Mouse (Mus musculus) neural tube, embryonic 10.5 days (tissue): ENCODE results near the gene Bicra.

Experiments used
- DNase-seq: peaks from one replicate; pipeline ENCODE4 v3.0.0-alpha.2; 2017; ENCODE audit warnings: low spot score; ENCODE audit errors: extremely low spot score

The Bicra gene

DNA sequence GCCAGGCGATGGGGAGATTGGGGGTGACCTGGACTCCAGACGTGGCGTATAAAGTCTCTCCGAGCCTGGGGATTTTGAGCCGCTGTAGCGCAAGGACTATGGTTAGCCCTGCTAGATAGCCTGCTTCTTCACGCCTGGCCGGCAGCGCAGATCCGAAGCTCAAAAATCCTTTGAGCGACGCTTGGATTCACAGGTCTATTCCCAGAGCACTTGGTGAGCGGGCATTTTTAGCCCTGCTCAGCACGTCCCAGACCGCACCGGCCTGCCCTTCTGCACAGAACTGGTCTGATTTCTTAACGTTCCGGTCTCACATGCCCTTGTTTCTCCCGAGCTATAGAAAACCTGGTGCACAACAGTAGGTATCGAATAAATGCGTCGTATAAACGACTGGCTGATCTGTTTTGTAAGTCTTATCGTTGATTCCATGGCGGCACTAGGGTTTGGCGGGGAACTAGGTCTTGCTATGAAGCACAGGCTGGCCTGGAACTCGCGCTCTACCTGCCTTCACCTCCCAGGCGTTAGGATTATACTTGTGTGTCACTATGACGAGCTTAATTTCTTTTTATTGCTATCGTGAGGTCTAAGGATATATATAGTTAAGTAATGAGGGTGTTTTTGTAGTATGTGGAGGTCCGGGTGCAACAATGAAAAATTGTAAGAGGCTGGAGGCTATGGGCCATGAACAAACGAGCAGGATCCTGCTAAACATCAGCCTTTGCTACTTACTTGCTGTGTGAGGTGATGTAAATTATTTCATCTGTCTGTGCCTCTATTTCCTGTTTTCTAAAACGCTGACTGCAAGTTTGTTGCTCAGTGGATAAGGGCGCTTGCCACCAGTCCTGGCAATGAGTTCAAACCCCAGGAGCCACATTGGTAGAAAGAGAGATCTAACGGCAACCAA, 1.2 kb upstream of the Bicra start:
- no peak for DNase-seq

DNA sequence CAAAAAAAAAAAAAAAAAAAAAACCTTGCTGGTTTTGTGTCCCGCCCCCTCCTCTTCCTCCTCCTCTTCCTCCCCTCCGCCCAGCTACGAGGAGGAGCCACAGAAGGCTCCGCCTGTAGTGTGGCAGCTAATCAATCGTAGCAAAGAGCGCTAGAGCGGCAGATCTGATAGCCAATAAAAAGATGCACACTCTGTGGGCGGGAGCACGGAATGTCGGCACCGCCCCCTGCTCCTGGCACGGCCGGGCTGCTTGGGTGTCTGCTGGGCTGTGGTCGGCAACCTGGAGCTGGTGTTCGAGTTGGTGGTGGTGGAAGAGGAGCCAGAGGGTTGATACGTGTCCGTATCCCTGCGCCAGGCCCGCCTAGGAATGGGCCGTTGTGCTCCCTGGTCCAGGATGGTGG, 443 bp upstream of the Bicra start:
- DNase-seq = peak; percentile 97

DNA sequence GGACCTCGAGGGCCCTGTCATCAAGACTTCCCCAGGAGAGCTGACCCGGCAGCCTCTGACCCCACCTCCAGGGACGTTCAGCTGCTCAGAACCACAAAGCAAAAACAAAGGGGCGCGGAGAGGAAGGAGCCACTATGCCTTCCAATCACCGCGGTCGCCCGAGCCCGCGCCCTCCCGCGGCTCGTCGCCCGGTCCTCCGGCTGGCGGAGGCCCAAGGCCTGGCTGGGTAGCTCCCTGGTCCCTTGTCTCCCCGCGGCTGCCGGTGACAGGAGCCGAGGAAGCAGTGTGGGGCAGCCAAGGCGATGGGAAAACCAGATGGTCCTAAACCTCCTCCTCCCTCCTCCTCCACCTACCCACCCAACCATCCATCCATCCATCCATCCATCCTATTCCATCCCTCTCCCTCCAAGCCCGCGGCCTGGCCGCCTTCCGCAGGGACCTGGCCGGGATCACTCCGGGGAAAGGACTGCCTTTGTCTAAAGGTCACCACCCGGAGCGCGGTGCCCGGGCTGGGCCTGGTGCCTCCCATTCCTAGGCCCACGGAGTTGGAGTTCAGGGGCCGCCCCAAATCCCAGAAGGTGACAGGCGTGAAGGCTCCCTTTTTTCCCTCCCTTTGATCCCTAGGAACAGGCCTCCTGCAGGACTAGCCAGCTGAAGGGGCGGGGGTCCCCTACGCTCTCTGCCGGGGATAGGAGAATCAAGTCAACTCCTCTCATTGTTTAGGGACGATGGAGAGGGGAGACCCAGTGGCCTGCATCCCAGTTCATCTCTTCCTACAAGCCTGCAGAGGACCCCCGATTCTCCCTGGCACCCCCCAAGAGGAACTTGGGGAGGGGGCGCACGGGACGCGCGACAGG, 1.0 kb downstream of the Bicra start:
- peak; percentile 79 for DNase-seq

DNA sequence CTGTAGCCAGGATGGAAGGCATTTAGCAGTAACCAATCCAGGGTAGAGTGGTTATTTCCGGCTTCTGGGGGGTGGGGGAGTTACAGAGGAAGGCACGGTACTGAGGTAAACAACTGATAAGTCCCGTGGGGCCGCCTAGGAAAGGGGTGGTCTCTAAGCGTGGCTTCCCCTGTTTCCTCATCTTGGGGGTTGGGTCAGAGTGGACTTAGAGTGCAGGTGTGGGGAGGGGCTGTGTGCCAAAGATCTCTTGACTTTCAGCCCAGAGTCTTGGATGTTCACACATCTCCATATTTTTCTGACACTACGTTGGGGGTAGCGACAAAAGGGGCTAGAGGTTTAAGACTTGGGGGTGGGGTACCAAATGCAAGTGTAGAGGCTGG, 1.6 kb downstream of the Bicra start:
- DNase-seq = no peak

DNA sequence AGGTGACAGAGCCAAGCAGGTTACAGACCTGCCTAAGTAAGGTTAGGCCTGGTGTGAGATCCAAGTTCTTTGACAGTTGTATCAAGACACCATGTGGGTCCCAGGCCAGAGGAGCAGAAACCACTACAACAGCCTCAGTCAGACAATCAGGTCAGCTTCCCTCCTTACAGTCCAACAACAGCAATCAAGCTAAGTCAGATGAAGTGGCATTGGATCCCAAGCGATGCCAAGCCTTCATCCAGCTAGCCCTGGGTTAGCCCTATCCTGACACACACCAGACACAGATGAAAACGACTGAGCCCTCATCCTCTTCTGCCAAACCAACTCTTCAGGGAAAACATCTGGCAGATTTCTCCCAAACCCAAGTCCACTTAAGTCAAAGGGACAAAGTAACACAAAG, 2.2 kb downstream of the Bicra start:
- no peak for DNase-seq

DNA sequence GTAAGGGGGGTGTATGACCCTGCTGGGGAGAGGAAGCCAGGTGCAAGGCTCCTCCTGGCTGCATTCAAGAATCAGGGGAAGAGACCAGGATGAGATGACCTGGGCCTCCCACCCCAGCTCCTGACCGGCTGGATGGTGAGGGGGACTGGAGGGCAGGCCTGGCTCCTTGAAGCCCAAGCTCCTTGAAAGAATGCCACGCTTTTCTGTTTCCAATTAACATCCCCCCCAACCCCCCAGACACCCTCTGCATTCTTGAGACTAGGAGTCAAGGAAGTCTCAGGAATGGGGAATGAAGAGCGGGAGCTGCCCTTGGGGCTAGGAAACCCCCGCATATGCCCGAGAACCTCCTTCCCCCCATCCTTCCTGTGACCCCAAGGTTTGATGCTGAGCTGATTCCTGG, 3.2 kb downstream of the Bicra start:
- DNase-seq = peak; percentile 34

DNA sequence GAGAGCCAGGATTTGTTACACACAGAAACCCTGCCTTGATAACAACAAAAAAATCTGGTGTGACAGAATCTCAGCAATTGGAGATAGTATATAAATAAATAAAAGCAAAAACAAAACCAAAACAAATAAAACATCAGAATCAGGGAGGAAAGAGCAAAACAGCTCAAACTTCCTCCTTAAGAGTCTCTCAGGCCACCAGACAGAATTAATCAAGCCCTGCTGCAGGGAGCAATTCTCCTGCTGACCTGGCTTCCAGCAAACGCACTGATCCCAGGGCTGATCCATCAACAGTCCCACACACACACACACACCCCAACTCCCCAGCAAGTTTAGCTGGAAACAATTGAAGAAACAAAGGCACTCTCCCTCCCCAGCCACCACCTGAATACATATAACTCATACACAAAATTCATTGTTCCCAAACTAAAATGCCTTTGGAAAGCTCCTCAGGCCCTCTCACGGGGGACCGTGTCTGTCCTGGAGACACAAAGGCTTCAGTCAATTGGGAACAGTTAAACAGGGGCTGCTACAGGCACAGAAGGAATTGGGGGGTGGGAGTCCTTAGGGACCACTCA, 3.8 kb downstream of the Bicra start:
- DNase-seq = no peak

DNA sequence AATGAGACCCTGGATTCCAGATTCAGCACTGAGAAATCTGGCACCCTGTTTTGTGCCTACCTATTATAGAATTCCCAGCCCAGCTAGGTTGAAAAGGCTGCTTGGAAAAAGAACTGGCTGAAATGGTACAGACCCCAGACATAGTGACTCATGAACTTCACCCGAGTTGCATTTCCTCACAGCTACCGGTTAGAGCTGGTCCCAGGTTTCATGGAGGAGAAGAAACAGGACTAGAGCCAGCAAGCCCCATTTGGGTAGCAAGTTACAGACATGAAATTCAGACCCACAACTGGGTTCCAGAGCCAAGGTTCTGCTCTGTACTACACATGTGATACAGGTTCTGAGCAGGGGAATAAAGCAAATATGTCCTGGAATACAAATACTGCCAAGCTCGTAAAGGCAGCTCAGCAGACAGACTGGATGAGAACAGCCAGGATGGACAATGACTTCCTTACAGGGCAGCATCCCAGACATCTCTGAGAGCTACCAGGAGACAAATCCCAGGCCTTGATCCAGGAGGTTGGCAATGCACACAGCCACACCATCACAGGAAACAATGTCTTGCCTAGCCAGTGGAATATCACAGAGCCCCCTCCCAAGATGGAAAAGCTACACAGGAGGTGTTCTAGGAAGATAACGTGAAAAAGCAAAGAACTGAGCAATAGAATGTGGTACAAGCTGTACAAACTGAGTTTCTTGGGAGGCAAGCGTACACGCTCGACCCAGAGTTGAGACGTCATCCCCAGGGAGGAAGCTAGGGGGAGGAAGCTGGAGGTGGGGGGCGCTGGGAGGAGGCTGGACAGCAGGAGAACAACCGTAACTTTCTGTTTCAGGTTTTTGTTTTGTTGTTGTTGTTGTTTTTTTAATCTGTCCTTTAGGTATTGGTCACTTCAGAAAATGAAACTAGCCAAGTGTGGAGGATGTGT, 4.6 kb downstream of the Bicra start:
- no peak for DNase-seq

DNA sequence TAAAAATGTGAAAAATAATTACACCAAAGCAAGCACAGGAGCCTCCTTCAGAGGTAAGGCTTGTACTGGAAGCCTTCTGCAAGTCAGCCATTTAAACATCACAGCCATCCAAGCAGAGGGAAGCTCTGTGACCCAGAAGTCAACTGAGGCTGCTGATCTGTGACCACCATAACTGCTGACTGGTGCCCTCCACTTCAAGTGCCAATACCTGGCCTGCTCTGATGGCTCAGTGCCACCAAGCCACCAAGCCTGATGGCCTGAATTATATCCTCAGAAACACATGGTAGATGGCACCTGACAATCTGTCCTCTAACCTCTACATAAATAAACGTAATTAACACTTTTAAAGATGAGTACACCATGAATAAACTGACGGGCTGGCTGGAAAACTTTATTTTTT, 6.5 kb downstream of the Bicra start:
- DNase-seq = no peak

DNA sequence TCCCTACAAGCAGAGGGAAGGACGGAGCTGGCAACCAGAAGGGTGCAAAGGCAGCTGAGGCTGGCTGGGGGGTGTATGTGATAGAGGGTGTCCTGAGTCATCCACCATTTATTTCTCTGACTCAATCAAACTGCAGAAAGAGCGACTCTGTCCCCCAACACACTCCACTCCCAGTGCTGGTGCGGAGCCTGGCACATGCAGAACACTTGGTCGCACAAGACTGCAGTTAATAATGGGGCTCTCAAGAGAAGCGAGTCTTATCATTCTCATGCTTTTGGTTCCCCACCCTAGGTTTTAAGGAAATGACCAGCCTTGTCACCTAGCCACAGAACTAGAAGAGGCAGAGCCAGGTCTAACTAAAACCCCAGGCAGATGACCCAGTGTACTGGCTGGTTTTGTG, 8.4 kb downstream of the Bicra start:
- DNase-seq = no peak

DNA sequence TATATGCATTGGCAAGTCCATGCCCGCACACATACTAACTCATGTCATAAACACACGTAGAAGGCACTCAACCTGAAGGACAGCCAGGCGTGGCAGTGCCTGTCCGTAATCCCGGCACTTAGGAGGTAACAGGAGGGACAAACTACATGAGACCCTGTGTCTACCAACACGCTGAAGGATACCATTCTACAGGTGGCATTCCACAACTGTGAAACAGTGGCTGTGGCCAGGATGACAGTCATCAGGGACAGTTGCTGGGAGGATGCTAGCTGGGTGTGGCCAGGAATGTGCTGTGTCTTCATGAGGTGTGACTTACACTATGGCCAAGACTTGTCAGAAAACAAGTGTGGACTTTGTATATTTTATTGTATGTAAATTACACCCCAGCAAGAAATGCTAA, 10.7 kb downstream of the Bicra start:
- no peak for DNase-seq

DNA sequence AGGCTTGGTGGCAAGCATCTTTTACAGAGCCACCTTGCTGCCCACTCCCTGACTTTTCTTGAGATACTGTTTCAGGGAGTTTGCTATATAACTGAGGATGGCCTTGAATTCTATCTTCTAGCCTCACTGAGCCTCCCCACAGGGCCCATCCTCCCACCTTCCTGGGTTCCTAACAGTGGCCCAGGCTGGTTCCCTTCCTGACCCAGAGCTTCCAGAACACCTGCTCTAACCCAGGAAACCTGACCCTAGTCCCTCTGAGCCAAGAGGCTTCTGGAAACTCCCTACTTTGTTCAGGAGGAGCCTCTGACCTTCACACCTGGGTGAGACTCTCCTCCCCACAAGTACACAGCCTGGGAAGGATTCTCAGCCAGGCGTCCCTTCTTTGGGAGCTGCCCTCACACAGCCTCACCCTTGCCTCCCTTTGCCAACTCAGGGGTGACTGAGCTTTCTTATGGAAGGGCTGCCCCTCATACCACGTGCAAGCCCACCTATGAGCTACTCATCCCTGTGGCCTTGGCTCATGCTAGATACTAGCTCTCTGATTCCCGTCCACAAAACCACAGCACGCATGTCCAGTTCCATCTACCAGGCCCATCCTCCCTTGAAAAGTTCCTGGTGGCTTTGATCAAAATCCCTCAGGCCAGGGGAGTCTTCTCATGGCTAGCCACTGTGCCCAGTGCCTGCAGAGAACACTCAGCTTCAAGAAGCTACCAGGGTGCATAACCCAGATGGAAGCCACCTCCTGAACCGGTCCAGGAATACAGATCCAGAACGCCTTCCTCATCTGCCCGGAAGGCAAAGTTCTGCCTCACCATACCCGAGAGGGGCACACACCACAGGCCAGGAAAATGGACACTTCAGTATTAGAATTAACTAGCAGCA, 13.9 kb downstream of the Bicra start:
- DNase-seq = no peak

DNA sequence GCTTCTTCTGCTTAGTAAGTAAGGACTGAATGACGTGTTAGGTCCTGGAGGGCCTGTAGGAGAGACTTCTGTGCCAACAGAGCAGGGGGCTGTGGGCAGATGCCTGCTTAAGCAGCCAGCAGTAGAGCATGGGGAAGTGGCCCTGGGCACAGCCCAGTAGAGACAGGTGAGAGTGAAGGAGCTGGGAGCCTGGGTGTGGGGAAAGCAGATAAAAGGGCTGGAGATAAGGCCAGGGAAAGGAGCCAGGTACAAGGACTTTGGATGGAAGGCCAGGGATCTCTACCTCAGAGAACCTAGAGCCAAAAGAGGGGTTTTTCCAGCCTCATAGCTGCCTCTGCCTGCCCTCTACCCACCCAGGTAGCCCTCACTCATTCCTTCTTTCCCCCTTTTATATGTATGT, 14.7 kb downstream of the Bicra start:
- DNase-seq = no peak

DNA sequence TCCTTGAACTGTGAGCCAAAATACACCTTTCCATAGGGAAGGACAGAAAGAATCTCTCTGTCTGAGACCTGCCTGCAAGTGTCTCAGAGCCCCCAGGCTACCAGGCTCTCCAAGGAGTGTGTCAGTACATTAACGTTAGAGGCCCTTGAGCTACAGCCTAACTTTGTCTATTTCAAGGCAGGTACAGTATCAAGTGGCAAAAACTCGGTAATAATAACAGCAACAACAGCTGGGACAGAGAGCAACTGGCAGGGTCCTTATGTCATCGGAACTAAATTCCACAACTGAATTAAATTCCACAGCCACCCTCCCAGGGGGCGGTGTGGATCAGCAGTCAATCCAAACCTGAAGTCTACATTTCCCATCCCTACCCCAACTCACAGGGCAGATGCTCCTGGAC, 16.6 kb downstream of the Bicra start:
- DNase-seq = no peak

DNA sequence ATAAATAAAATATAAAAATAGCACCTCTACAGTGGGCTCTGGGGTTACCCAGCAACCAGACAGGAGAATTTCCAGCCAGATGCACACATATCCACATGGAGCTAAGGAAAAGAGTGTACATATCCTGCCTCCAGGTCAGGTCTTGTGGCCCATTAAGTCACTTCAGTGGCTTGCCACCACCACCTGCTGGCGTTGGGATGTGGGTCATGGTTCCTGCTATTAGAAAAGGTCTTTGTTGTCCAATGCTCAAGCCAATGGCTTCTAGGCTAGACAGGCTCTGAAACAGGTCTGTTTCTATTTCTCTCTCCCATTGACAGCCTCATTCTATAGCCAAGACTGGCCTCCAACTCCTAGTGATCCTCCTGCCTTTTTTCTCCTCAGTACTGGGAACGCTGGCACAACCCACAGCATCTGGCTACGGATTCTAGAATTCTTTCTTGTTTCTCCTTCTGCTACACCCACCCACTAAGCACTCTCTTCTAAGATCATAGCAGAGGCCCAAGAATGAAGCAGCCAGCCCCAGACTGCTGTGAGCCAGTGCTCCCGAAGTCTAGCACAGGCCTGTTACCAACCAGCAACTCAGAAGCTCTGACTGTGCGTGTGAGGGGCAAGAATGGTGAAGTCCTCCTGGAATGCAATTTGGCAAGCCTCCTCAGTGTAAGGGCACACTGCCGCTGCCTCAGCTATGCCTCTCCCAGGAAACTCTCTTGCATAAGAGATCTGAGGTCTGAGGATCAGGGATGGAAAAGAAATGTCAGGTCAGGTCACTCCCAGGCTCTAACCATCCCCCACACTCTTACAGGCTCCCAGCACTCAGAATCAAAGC, 19.4 kb downstream of the Bicra start:
- no peak for DNase-seq

DNA sequence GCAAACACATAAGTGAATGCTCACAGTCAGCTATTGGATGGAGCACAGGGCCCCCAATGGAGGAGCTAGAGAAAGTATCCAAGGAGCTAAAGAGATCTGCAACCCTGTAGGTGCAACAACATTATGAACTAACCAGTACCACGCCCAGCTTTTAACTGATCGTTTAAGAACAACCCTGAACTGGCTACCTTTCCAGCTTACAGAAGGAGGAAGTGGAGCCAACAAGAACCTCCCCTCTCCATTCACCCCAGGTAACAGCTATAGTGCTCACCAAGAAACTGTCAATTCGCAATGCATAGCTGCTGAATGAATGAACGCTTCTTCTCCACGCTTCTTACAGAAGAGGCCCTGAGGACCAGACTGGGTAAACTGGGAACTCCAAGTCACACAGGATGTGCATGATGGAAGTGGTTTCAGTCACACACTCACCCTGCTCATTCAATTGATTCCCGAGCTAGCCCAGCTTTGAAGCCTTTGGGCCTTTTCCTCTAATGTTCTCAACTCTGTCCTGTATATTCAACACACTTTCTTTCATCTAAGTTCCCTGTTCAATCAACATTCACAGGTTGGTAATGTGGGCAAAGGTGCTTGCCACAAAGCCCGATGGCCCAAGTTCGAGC, 23.0 kb downstream of the Bicra start:
- DNase-seq = no peak

DNA sequence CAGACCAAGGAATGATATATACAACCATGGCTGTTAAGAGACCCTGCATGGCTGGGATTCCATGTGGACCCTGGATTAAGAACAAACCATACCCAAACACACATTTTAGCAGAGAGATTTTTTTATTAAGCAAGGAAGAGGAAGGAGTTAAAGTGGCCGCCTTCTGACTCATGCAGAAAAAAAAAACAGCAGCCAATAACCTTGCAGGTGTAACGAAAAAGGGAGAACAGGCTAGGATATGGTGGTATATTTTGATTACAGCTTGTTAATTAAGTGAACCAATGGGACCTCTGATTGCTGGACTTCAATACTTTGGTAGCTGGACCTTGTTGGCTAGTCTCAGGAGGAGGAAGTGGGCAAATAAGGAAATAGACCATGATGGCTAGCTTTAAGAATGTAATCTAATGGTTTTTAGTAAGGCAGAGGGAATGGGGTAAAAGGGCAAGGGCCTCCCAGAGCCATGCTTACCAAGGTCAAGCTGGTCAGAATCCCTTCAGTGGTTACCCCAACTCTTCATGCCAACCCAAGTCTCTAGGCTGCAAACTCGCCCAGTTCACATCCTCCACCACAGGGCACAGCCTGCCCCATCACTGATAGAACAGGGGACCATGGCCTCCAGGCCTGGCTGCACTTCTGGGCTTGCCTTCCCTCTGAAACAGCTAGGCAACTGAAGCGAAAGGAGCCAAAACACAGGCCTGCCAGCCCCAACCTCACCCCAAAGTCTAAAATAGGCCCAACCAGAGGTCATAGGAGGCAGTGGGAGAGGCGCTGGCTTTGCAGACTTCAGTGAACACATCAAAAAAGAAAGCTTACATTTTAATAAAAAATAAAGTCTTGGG, 28.2 kb downstream of the Bicra start:
- DNase-seq = no peak
